Mouse (Mus musculus) embryonic facial prominence, embryonic 15.5 days (tissue): ENCODE data around the gene Ces1a. TPM values are rescaled to one million over a fixed set of nuclear protein-coding genes. Genes with fewer than 3 reads are reported as not detected.

Source experiments
- ATAC-seq: fragments of 200-750 bp; cut with Nextera tagmentation; 2 replicates; pipeline ENCODE4 v1.8.0; 2017; ENCODE audit warnings: low read depth, moderate TSS enrichment; ENCODE audit not compliant: insufficient number of reproducible peaks, low FRiP score, low TSS enrichment
- H3K27ac ChIP-seq: fragments of 300-500 bp; sonication (generic); replicated peaks from 2 replicates; pipeline ENCODE4 v1.5.1; 2015; ENCODE audit warnings: mild to moderate bottlenecking, inconsistent platforms
- H3K27me3 ChIP-seq: fragments of 300-500 bp; sonication (generic); 2 replicates; pipeline ENCODE4 v1.6.1; 2015; ENCODE audit warnings: inconsistent platforms
- H3K36me3 ChIP-seq: fragments of 300-500 bp; sonication (generic); 2 replicates; pipeline ENCODE4 v1.6.1; 2015; ENCODE audit warnings: mild to moderate bottlenecking, inconsistent platforms
- H3K4me1 ChIP-seq: fragments of 300-500 bp; sonication (generic); 2 replicates; pipeline ENCODE4 v1.6.1; 2015; ENCODE audit warnings: inconsistent platforms
- H3K4me2 ChIP-seq: fragments of 300-500 bp; sonication (generic); replicated peaks from 2 replicates; pipeline ENCODE4 v1.6.1; 2015; ENCODE audit warnings: mild to moderate bottlenecking, inconsistent platforms
- H3K4me3 ChIP-seq: fragments of 300-500 bp; sonication (generic); replicated peaks from 2 replicates; pipeline ENCODE4 v1.5.1; 2015; ENCODE audit warnings: mild to moderate bottlenecking, inconsistent platforms
- H3K9ac ChIP-seq: fragments of 300-500 bp; sonication (generic); 2 replicates; pipeline ENCODE4 v1.6.1; 2015; ENCODE audit warnings: inconsistent platforms
- H3K9me3 ChIP-seq: fragments of 300-500 bp; sonication (generic); replicated peaks from 2 replicates; pipeline ENCODE4 v1.6.1; 2016; ENCODE audit warnings: inconsistent platforms
- WGBS: fragments of 180-500 bp; shearing (Covaris S2); methylation state at CpG from one replicate; pipeline ENCODE4 v1.1.7; 2015; 5-methylcytosine and 5-hydroxymethylcytosine counted together
- polyA plus RNA-seq: library from polyadenylated mRNA; unstranded; fragments of >200 nt; fragmentation: Nextera tagmentation; extraction: Ambion mirVana; gene quantifications from 2 replicates; pipeline ENCODE4 v1.2.1, GENCODE M21; 2015

Ces1a gene
- polyA plus RNA-seq, 1 experiment from 2014 or later: 0.16 TPM

DNA sequence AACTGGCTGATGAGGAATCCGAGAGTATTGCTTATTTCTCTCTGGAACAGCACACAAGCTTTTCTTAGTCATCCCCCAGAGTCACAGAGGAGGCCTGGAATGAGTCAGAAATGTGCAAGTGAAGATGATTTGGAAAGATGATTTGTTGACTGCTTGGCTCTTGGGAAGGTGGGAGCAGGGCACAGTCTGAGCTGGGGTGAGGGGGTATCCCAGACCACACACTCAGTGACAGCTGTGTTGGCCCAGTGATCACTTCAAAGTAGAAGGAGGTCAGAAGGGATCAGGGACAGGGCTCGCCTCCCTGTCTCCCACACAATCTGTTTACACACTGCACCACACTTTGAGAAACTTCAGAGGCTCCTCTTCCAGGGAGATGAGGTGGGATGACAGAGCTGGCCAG lies 63.6 kb downstream of the Ces1a start:
- Histone ChIP-seq H3K27ac (no peak overlapping the region), H3K9ac (no peak overlapping the region), H3K27me3 (no peaks in the 10 kb centered on the region), H3K4me3 (no peak overlapping the region), H3K36me3 (no peaks in the 10 kb centered on the region), H3K4me1 (no peaks in the 10 kb centered on the region), H3K9me3 (no peaks in the 10 kb centered on the region), H3K4me2 (no peak overlapping the region)
- 57% methylated on average over 2 of the region's 2 CpGs for WGBS
- no peak for ATAC-seq

DNA sequence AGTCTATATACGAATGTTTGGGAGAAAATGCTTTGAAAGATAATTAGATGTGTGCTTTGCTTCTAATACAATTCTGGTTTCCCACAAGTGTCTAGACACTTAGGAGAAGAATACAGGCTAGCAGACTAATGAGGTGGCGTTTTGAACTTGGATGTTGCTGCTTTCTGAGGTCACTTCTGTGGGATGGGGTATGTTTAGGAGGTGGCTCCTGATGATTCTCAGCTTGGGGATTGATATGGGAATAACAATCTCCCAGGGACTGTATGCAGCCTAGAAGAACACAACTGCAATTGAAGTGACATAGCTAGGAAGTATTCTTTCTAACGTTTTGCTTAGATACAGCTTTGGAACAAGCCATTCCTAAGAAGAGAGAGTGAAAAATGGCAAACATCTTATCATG lies 65.5 kb downstream of the Ces1a start:
- Histone ChIP-seq H3K4me2 (no peak overlapping the region), H3K27ac (no peak overlapping the region), H3K4me1 (no peaks in the 10 kb centered on the region), H3K4me3 (no peak overlapping the region), H3K9ac (no peak overlapping the region), H3K9me3 (no peaks in the 10 kb centered on the region), H3K27me3 (no peaks in the 10 kb centered on the region), H3K36me3 (no peaks in the 10 kb centered on the region)
- WGBS: 82% methylated on average over 3 of the region's 3 CpGs
- ATAC-seq: no peak

DNA sequence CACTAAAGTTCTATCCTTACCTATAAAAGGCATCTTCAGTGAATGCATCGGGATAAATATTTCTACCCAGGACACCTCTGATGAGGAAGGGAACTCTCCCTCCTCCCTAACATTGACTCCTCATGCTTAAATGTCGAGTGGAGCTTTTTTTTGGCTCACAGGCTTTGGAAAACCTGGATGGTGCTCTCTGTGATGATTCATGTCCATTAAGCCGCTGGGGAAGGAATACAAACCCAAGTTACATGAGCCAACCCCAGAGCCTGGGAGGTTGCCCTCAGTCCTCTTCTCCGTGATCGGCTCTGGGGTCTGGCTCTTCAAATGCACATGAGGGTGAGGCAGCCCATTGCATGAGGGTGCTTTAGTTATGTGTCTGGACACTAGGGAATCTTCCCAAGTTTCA lies 71.3 kb downstream of the Ces1a start:
- H3K4me2 ChIP-seq: no peak overlapping the region
- H3K9ac ChIP-seq: no peak overlapping the region
- no peak for ATAC-seq
- peaks cover 8% of the 10 kb centered on the region; the same call in 1 of the 2 replicates for H3K4me1 ChIP-seq
- no peak overlapping the region for H3K4me3 ChIP-seq
- H3K27ac ChIP-seq: peak overlapping the region; percentile 75; the same call in 1 of the 2 replicates
- H3K36me3 ChIP-seq: no peaks in the 10 kb centered on the region
- WGBS: 73% methylated on average over 5 of the region's 5 CpGs
- H3K27me3 ChIP-seq: no peaks in the 10 kb centered on the region
- H3K9me3 ChIP-seq: no peaks in the 10 kb centered on the region

DNA sequence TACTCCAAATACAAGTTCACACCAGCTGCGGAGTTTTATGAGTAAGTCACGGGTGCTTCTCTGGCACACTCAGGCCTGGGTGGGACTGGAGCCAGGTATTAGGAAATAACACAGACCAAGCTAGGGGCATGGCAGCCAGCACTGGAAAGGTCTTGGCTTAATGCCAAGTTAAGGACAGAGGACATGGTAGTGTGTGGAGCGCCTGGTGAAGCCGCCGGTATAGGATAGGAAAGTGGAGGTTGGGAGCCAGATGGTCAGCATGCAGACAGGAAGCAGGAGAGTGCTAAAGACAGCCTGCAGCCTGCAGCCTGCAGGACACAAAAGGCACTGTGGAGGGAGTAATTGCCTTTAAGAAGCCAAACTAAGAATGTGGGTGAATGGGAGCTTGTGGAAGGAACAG lies 75.0 kb downstream of the Ces1a start:
- H3K9me3 ChIP-seq: no peaks in the 10 kb centered on the region

More for the DNA sequence above, 75.0 kb downstream of the Ces1a start:
- Histone ChIP-seq H3K4me3 (no peak overlapping the region), H3K9ac (no peak overlapping the region), H3K4me1 (peaks cover 8% of the 10 kb centered on the region; the same call in 1 of the 2 replicates), H3K27ac (no peak overlapping the region), H3K4me2 (no peak overlapping the region), H3K36me3 (no peaks in the 10 kb centered on the region), H3K27me3 (no peaks in the 10 kb centered on the region)
- WGBS: 55% methylated on average over 5 of the region's 5 CpGs
- ATAC-seq: no peak

Other genes with a start within 250 kb of the Ces1a start
- 350 and 362 TPM in 2 replicates for gene Mmp2, start 220.9 kb downstream of the Ces1a start, polyA plus RNA-seq
- gene Lpcat2, start 192.9 kb downstream of the Ces1a start, polyA plus RNA-seq: 17.8 and 19.5 TPM in 2 replicates
- 65.7 and 66.2 TPM in 2 replicates for gene Capns2, start 146.8 kb downstream of the Ces1a start, polyA plus RNA-seq
- 1.4 and 1.7 TPM in 2 replicates for gene Slc6a2, start 88.1 kb downstream of the Ces1a start, polyA plus RNA-seq
- 0.16 and 0.29 TPM in 2 replicates for gene Ces1b, start 31.8 kb upstream of the Ces1a start, polyA plus RNA-seq
- not detected in 2 replicates for gene Ces1c, start 83.1 kb upstream of the Ces1a start, polyA plus RNA-seq
- 6.2 and 11.1 TPM in 2 replicates for gene Ces1d, start 149.6 kb upstream of the Ces1a start, polyA plus RNA-seq
- 0.08 and 0.16 TPM in 2 replicates for gene Ces1e, start 181.4 kb upstream of the Ces1a start, polyA plus RNA-seq
- gene Ces1f, start 231.6 kb upstream of the Ces1a start, polyA plus RNA-seq: not detected in 2 replicates